Mouse (Mus musculus) heart, embryonic 11.5 days (tissue): ENCODE measurements around the gene Coro1a. TPM values are rescaled to one million over a fixed set of nuclear protein-coding genes. Genes with fewer than 3 reads are reported as not detected.

ENCODE experiments used
- ATAC-seq: fragments of 200-750 bp; cut with Nextera tagmentation; replicated peaks from 2 replicates; pipeline ENCODE4 v1.8.0; 2017; ENCODE audit warnings: moderate library complexity; ENCODE audit not compliant: insufficient number of reproducible peaks, low FRiP score, low TSS enrichment
- H3K27ac ChIP-seq: fragments of 300-500 bp; sonication (generic); 2 replicates; pipeline ENCODE4 v1.5.1; 2014; ENCODE audit warnings: mild to moderate bottlenecking, low read depth, low read length
- H3K27me3 ChIP-seq: fragments of 300-500 bp; sonication (generic); 2 replicates; pipeline ENCODE4 v1.6.1; 2014; ENCODE audit warnings: mild to moderate bottlenecking, low read length, mixed read lengths; ENCODE audit not compliant: control insufficient read depth, insufficient read depth
- H3K36me3 ChIP-seq: fragments of 300-500 bp; sonication (generic); 2 replicates; pipeline ENCODE4 v1.6.1; 2014; ENCODE audit warnings: mild to moderate bottlenecking, low read length, moderate library complexity, mixed read lengths; ENCODE audit not compliant: control insufficient read depth, insufficient read depth
- H3K4me1 ChIP-seq: fragments of 300-500 bp; sonication (generic); 2 replicates; pipeline ENCODE4 v1.6.1; 2014; ENCODE audit warnings: low read length; ENCODE audit not compliant: control insufficient read depth, insufficient read depth
- H3K4me2 ChIP-seq: fragments of 300-500 bp; sonication (generic); 2 replicates; pipeline ENCODE4 v1.6.1; 2014; ENCODE audit warnings: mild to moderate bottlenecking, moderate library complexity
- H3K4me3 ChIP-seq: fragments of 300-500 bp; sonication (generic); 2 replicates; pipeline ENCODE4 v1.5.1; 2014; ENCODE audit warnings: low read depth, low read length
- H3K9ac ChIP-seq: fragments of 300-500 bp; sonication (generic); 2 replicates; pipeline ENCODE4 v1.6.1; 2014; ENCODE audit warnings: mild to moderate bottlenecking, low read depth, low read length, moderate library complexity
- H3K9me3 ChIP-seq: fragments of 300-500 bp; sonication (generic); replicated peaks from 2 replicates; pipeline ENCODE4 v1.6.1; 2016; ENCODE audit warnings: low read length; ENCODE audit not compliant: control insufficient read depth
- WGBS: fragments of 180-500 bp; shearing (Covaris S2); extraction: QIAGEN DNeasy Blood & Tissue Kit; methylation state at CpG from one replicate; pipeline ENCODE4 v1.1.7; 2014; ENCODE audit not compliant: insufficient replicate concordance; 5-methylcytosine and 5-hydroxymethylcytosine counted together
- polyA plus RNA-seq: library from polyadenylated mRNA; unstranded; fragments of >200 nt; fragmentation: Nextera tagmentation; extraction: Ambion mirVana; gene quantifications from 2 replicates; pipeline ENCODE4 v1.2.1, GENCODE M21; 2014

Coro1a gene
- polyA plus RNA-seq, 1 experiment from 2014 or later: 13.8 TPM

GRCm38 (mm10) chr7:126717566-126717965 lies 10.0 kb upstream of the Coro1a start:
- 81% methylated on average over 3 of the region's 3 CpGs for WGBS
- ATAC-seq: no peak
- no peak overlapping the region for H3K27ac ChIP-seq

GRCm38 (mm10) chr7:126715679-126716078 lies 8.1 kb upstream of the Coro1a start:
- H3K4me2 ChIP-seq: no peak overlapping the region
- H3K9me3 ChIP-seq: no peaks in the 10 kb centered on the region
- no peaks in the 10 kb centered on the region for H3K4me1 ChIP-seq
- no peak overlapping the region for H3K4me3 ChIP-seq
- no peak for ATAC-seq
- H3K27me3 ChIP-seq: no peaks in the 10 kb centered on the region
- no peak overlapping the region for H3K9ac ChIP-seq
- no peak overlapping the region for H3K27ac ChIP-seq
- WGBS: 67% methylated on average over 4 of the region's 4 CpGs
- H3K36me3 ChIP-seq: no peaks in the 10 kb centered on the region

More at GRCm38 (mm10) chr7:126717566-126717965, 10.0 kb upstream of the Coro1a start:
- no peak overlapping the region for H3K4me3 ChIP-seq
- no peaks in the 10 kb centered on the region for H3K27me3 ChIP-seq
- H3K9me3 ChIP-seq: no peaks in the 10 kb centered on the region
- no peaks in the 10 kb centered on the region for H3K36me3 ChIP-seq
- H3K4me1 ChIP-seq: no peaks in the 10 kb centered on the region
- H3K4me2 ChIP-seq: no peak overlapping the region
- H3K9ac ChIP-seq: no peak overlapping the region

- H3K4me1 ChIP-seq: no peaks in the 10 kb centered on the region
- no peaks in the 10 kb centered on the region; the same call in 1 of the 2 replicates for H3K9me3 ChIP-seq
- no peak for ATAC-seq
- H3K4me3 ChIP-seq: no peak overlapping the region
- H3K9ac ChIP-seq: no peak overlapping the region
- no peaks in the 10 kb centered on the region for H3K36me3 ChIP-seq
- H3K27me3 ChIP-seq: no peaks in the 10 kb centered on the region
- H3K4me2 ChIP-seq: no peak overlapping the region
- 78% methylated on average over 3 of the region's 3 CpGs for WGBS
- no peak overlapping the region for H3K27ac ChIP-seq
Measured at GRCm38 (mm10) chr7:126711910-126712309, 4.3 kb upstream of the Coro1a start.

GRCm38 (mm10) chr7:126710266-126710665 lies 2.7 kb upstream of the Coro1a start:
- no peak for ATAC-seq
- Histone ChIP-seq H3K4me2 (no peak overlapping the region), H3K27me3 (peaks cover 10% of the 10 kb centered on the region), H3K9me3 (no peaks in the 10 kb centered on the region; the same call in 1 of the 2 replicates), H3K36me3 (no peaks in the 10 kb centered on the region), H3K4me1 (no peaks in the 10 kb centered on the region), H3K9ac (no peak overlapping the region), H3K4me3 (no peak overlapping the region), H3K27ac (no peak overlapping the region)
- WGBS: 35% methylated on average over 3 of the region's 4 CpGs

- Histone ChIP-seq H3K9ac (no peak overlapping the region), H3K27me3 (peaks cover 26% of the 10 kb centered on the region), H3K4me1 (peaks cover 7% of the 10 kb centered on the region), H3K9me3 (no peaks in the 10 kb centered on the region; the same call in 1 of the 2 replicates), H3K4me3 (no peak overlapping the region), H3K4me2 (no peak overlapping the region), H3K36me3 (no peaks in the 10 kb centered on the region), H3K27ac (no peak overlapping the region)
- 80% methylated on average over 10 of the region's 10 CpGs for WGBS
- ATAC-seq: no peak
Measured at GRCm38 (mm10) chr7:126708175-126708952, 777 bp upstream of the Coro1a start.

GRCm38 (mm10) chr7:126704121-126704980 lies 3.2 kb downstream of the Coro1a start:
- Histone ChIP-seq H3K9ac (peak overlapping the region; percentile 60), H3K4me1 (peaks cover 13% of the 10 kb centered on the region), H3K27me3 (peaks cover 41% of the 10 kb centered on the region), H3K4me3 (peak overlapping the region; percentile 48), H3K36me3 (no peaks in the 10 kb centered on the region), H3K9me3 (no peaks in the 10 kb centered on the region; the same call in 1 of the 2 replicates), H3K4me2 (peak overlapping the region; percentile 78), H3K27ac (no peak overlapping the region)
- WGBS: 3% methylated on average over 39 of the region's 39 CpGs
- peak; percentile 23; the same call in 1 of the 2 replicates for ATAC-seq

- peaks cover 13% of the 10 kb centered on the region for H3K4me1 ChIP-seq
- H3K9ac ChIP-seq: no peak overlapping the region
- no peaks in the 10 kb centered on the region for H3K9me3 ChIP-seq
- no peak overlapping the region for H3K27ac ChIP-seq
- ATAC-seq: no peak
- peak overlapping the region; percentile 78 for H3K4me2 ChIP-seq
- H3K27me3 ChIP-seq: peaks cover 41% of the 10 kb centered on the region
- 24% methylated on average over 7 of the region's 7 CpGs for WGBS
- H3K36me3 ChIP-seq: no peaks in the 10 kb centered on the region
- peak overlapping the region; percentile 48; the same call in 1 of the 2 replicates for H3K4me3 ChIP-seq
Measured at GRCm38 (mm10) chr7:126703757-126704077, 3.9 kb downstream of the Coro1a start.

GRCm38 (mm10) chr7:126702861-126703756 lies 4.5 kb downstream of the Coro1a start:
- H3K9ac ChIP-seq: no peak overlapping the region
- no peaks in the 10 kb centered on the region for H3K9me3 ChIP-seq
- 74% methylated on average over 12 of the region's 12 CpGs for WGBS
- H3K4me3 ChIP-seq: no peak overlapping the region
- ATAC-seq: no peak
- no peaks in the 10 kb centered on the region for H3K36me3 ChIP-seq
- no peak overlapping the region for H3K4me2 ChIP-seq
- peaks cover 41% of the 10 kb centered on the region for H3K27me3 ChIP-seq
- peaks cover 13% of the 10 kb centered on the region for H3K4me1 ChIP-seq
- no peak overlapping the region for H3K27ac ChIP-seq
